Mouse (Mus musculus) cerebellum, adult 8-10 months (tissue): Measurements from ENCODE around the gene Sgk1.
A peak's percentile ranks its signal among the peaks of the same experiment; 100 is the strongest.
"Not testable (repeated sequence)": the region's sequence is repeated elsewhere in the genome, so short reads cannot be mapped to it uniquely, and the experiment has no call there.

Source experiments
- DNase-seq: peaks from one replicate; pipeline ENCODE4 v3.0.0; 2022

Gene Sgk1

DNA sequence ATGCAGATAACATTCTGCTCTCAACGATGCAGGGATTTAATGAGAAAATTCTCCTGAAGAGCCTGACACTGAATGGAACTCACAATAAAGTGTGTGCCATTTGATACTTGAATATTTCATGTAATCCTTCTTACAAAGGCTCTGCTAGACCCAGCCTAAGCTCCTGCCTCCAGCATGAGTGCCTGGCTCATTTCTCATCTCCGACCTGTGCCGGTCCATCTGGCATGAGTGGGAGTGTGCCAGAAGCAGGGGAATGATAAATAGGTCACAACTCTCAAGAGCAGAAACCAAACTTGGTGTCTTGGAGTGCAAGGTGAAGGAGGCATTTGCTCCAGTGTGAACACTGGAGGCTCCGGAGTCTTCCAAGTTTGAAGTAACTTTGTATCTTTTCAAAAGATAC is 13.4 kb upstream of the Sgk1 start:
- DNase-seq, result peak; percentile 84

GRCm38 (mm10) chr10:21881837-21882183 is 174 bp upstream of the Sgk1 start:
- DNase-seq, result no peak

- DNase-seq, result peak; percentile 62
Measured at GRCm38 (mm10) chr10:21883587-21883986, 1.6 kb downstream of the Sgk1 start.

GRCm38 (mm10) chr10:21884534-21884933 is 2.5 kb downstream of the Sgk1 start:
- no peak for DNase-seq

DNA sequence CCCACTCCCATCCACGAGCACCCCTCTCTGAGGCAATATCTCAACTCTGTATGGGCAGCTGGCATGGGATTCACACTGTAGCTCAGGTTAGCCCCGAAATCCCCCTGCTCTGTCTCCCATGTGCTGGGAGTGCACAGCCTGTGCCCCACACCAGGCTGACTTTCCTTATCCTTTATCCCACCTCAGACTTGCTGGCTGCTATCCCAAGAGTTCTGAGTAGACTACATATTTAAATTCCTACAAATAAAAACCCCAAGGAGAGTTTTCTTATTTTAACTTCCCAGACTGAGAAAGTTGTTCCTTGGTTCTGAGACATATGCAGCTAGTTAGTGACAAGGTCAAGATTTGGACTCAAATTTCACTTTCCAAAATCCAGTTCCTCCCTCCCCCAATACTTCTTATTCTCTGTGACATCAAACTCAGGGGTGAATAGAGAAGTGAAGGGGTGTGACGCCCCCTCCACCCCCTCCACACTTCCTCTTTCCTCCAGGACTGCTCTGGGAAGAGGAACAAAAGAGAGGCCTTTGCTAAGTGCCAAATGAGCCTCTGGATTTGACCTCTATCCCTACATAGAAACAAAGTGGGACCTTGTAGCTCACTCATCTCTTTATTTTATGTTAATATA is 7.3 kb downstream of the Sgk1 start:
- no peak for DNase-seq

- DNase-seq, result no peak
Measured at GRCm38 (mm10) chr10:21890293-21890692, 8.3 kb downstream of the Sgk1 start.

DNA sequence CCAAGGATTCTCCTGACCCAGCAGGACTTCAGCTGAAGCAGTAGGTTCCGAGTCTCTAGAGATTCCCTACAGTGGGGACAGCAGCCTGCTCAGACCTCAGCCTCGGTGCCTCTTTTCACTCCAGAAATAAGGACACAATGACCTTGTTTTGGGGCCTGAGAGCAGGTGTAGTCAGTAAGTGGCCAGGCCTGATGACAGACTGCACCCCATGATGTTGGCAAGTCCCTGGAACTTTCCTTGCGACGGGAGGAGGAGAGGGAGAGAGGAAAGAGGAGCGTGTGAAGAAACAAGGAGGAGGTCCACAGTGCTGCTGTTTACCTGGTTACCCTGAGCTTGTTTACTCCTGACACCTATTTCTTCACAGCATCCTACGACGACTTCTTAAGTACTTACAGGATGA is 9.5 kb downstream of the Sgk1 start:
- DNase-seq, result peak; percentile 78

DNA sequence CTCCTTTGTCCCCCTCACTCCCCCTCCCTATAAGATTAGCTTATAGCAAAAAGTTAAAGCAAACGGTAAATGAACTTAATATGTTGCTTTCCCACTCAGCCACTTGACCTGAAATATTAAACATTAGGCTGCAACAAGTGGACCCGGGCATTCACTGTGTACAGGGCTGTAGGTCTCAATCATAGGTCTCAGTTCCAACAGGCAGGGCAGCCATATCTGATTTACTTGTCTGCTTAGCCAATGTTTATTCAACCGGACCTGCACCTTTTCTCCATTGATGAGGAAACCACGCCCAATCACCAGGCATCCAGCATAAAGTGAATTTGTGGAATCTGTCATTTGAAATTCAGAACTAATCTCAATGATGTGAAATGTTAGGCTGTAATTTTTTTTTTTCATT is 10.1 kb downstream of the Sgk1 start:
- no peak for DNase-seq

GRCm38 (mm10) chr10:21898417-21898816 is 16.4 kb downstream of the Sgk1 start:
- DNase-seq, result no peak

DNA sequence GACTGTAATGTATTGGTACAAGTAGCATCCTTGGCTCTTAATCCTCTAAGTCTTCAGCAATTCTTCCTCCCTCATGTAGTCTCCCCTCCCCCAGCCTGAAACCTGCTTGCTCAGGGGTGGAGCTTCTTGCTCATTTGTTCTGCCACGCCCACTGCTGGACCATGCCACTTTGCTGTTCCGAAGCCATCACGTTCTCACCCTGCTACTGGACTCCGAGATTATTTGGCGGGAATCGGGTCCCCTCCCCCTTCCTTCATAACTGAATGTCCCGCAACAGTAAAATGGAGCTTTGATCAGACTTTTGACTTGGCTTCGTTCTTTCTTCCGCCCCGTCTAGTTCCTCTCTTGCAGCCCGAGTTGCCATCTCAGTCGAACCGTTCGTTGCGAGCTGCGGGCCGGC is 16.9 kb downstream of the Sgk1 start:
- DNase-seq, result not testable (repeated sequence)

GRCm38 (mm10) chr10:21899397-21899796 is 17.4 kb downstream of the Sgk1 start:
- DNase-seq, result peak; percentile 62

GRCm38 (mm10) chr10:21902152-21903140 is 20.5 kb downstream of the Sgk1 start:
- DNase-seq, result no peak

GRCm38 (mm10) chr10:21904151-21904550 is 22.2 kb downstream of the Sgk1 start:
- DNase-seq, result no peak

DNA sequence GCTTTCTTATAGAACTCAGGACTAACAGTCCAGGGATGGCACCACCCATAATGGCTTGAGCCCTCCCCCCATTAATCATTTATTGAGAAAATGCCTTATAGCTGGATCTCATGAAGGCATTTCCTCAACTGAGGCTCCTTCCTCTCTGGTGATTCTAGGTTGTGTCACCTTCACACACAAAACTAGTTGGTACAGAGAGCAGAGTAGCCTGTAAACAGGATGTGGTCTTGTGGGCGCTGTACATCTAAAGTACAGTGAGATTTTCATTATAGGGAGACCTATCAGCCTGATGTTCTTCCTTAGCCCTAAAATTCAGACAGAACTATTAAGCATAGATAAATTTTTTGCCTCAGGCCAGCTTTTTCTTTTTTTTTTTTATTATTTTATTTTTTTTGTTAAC is 23.6 kb downstream of the Sgk1 start:
- DNase-seq, result no peak

GRCm38 (mm10) chr10:21906894-21907446 is 25.0 kb downstream of the Sgk1 start:
- no peak for DNase-seq

GRCm38 (mm10) chr10:21907784-21908183 is 25.8 kb downstream of the Sgk1 start:
- DNase-seq, result no peak

GRCm38 (mm10) chr10:21908686-21909085 is 26.7 kb downstream of the Sgk1 start:
- DNase-seq, result no peak

GRCm38 (mm10) chr10:21910334-21910733 is 28.4 kb downstream of the Sgk1 start:
- DNase-seq, result no peak

DNA sequence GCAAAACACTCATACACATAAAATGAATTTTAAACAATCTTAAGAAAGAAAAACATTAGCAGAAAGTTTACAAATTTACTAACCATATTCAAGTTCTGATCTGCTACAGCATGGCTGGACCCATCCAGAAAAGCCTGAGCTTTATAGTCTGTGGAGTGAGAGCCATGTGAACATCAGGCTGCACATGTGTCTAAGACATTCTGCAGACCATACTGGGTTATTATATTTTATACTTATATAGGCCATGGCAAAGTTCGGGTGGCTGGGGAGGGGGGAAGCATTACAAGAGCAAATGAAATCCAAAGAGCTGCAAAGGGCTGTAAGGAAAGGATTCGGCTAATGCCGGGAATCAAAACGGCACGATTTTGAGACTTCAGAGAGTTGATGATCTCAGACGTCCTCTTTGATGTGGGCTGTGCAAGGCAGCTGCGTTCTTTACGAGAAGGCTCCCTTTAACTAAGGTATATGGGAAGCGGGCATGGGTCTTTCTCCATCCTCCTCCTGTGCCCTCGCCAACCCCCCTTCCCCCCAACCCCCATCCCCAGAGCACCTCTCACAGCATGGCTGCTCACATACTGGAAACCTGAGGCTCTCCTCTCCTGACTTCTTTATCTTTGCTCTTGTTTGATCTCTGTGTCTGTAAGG is 29.4 kb downstream of the Sgk1 start:
- no peak for DNase-seq

- no peak for DNase-seq
Measured at GRCm38 (mm10) chr10:21914751-21915150, 32.8 kb downstream of the Sgk1 start.

DNA sequence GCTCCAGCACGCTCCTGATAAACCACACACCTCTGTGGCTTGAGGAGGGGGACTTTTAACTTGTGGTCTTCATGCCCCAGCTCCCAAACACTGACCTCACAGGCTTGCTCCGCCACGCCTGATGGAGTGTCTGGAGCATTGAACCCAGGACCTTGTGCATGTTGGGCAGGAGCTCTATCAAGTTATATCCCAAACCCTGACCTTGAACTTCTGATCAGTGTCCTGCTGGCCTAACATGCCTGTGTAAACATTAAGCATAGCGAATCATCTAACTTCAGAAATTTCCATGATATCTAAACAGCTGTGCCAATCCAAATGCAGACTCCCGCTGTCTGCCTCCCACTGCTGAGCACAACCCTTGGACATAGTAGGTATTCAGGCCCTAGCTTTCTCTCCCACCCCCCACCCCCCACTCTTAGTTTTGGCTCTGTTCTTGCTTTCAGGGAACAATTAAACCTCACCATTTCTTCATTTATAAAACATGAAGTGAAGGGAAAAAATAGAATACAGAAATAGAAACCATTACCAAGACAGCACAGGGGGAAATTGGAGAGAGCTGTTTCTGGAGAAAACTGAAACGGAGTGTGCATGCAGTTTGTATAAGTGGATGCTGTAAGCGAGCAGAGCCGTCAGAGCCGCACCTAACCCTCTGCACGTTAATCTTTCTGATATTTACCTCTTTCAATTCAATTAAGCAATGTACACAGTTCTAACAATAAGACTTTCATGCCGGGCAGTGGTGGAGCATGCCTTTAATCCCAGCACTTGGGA is 34.5 kb downstream of the Sgk1 start:
- DNase-seq, result no peak

DNA sequence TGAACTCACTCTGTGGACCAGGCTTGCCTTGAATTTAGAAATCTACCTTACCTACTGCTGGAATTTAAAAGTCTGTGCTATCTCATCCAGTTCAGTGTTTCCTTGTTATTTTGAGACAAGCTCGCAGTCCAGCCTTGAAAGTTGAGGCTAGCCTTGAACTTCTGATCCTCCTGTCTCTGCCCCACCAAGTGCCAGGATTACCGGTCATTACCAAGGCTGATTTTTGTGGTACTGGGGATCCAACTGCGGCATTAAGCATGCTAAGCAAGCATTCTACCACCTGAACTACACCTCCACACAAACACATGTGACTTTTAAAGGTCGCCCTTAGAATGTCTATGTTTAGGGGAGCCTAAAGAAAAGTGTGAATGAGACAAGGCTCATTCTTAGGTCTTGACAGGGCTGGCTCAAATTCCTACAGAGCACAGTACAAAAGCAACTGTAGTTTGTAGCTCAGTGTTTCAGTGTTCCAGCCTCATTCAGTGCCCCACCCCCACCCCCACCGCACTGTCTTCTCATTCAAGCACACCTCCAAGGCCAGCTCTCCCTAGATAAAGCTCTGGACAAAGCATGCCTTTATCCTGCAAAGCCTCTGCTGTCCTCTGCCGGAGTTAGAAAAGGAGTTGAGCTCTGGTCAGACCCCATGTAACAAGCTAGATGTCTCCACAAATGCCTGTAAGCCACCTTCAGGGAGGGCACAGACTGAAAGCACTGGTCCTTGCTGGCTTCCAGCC is 36.2 kb downstream of the Sgk1 start:
- no peak for DNase-seq
